Mouse (Mus musculus): ENCODE results near the gene Mterf2. TPM values are rescaled to one million over a fixed set of nuclear protein-coding genes. Genes with fewer than 3 reads are reported as not detected.

The Mterf2 gene
- polyA plus RNA-seq, 1 experiment from 2014 or later: 31.8 TPM

DNA sequence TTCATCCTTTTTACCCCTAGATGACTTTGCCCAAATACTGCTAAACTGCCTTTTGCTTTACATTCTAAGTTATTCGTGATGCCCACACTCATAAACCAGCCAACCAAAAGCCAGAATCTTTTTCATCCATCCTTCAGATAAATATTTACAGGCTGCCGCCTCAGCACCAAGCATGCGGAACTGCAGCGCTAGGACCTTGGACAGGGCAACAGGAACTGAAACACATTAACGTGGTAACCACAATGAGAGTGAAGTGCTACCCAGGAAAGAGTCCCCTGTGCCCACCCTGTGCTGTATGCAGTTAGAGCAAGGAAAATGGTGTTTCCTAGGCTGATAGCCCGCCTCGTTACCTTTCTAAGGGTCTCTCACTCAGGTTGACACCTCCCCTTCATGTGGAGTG is 626 bp upstream of the Mterf2 start:
- Histone ChIP-seq H3K4me1 (replicated peaks) (peaks cover 21% of the 10 kb centered on the region), H3K27me3 (no peaks in the 10 kb centered on the region), H3K9ac (replicated peaks) (0 out of 2 replicates have a peak overlapping the region, but pooled peaks have one; percentile 37), H3K4me3 (replicated peaks) (peak overlapping the region; percentile 59), H3K9me3 (no peaks in the 10 kb centered on the region), H3K4me2 (replicated peaks) (peak overlapping the region; percentile 67), H3K36me3 (peaks cover 26% of the 10 kb centered on the region), H3K27ac (peak overlapping the region; percentile 40; the same call in 1 of the 2 replicates)
- WGBS: 29% methylated on average over 7 of the region's 7 CpGs
- 0 out of 2 replicates have a peak, but pooled peaks have one; percentile 6 for ATAC-seq

DNA sequence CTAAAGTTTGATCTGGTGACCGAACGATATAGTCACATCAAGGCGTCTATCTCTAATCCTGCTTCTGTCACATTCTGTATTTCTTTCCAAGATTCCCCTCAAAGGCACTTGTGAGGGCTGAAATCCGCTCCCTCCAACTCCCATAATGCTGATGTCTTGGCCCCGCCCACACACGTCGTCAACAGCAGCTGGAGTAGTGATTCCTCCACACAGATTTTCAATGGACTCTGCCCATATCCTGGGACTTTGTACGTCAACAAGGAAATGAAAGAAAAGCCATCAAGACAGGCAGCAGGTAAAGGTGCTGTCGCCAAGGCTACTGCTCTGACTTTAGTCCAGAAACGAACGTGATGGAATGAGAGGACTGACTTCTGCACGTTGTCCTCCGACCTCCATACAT is 2.6 kb downstream of the Mterf2 start:
- Histone ChIP-seq H3K4me1 (replicated peaks) (peaks cover 21% of the 10 kb centered on the region), H3K36me3 (peaks cover 38% of the 10 kb centered on the region), H3K4me3 (replicated peaks) (no peak overlapping the region), H3K9me3 (no peaks in the 10 kb centered on the region), H3K27me3 (no peaks in the 10 kb centered on the region), H3K9ac (replicated peaks) (no peak overlapping the region), H3K27ac (no peak overlapping the region), H3K4me2 (replicated peaks) (no peak overlapping the region)
- no peak for ATAC-seq
- 86% methylated on average over 13 of the region's 13 CpGs for WGBS

DNA sequence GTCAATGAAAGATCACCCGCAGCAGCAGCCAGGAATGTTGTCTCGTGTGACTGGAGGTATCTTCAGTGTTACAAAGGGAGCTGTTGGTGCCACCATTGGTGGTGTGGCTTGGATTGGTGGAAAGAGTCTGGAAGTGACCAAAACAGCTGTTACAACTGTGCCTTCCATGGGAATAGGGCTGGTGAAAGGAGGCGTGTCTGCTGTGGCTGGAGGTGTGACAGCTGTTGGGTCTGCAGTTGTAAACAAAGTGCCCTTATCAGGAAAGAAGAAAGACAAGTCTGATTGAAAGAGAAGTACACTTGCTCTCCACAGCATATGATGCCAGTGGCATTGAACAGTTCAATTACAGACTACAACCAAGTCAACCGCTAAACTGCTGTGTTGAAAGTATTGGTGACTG is 13.4 kb downstream of the Mterf2 start:
- H3K4me1 ChIP-seq (replicated peaks): no peaks in the 10 kb centered on the region
- H3K27ac ChIP-seq: no peak overlapping the region
- no peaks in the 10 kb centered on the region for H3K9me3 ChIP-seq
- ATAC-seq: no peak
- H3K4me3 ChIP-seq (replicated peaks): no peak overlapping the region
- no peak overlapping the region for H3K4me2 ChIP-seq (replicated peaks)
- H3K36me3 ChIP-seq: peaks cover 23% of the 10 kb centered on the region
- no peak overlapping the region for H3K9ac ChIP-seq (replicated peaks)
- no peaks in the 10 kb centered on the region for H3K27me3 ChIP-seq
- WGBS: 95% methylated on average over 4 of the region's 4 CpGs

- Histone ChIP-seq H3K36me3 (no peaks in the 10 kb centered on the region), H3K4me2 (replicated peaks) (peak overlapping the region; percentile 97), H3K27me3 (no peaks in the 10 kb centered on the region), H3K4me3 (replicated peaks) (peak overlapping the region; percentile 96), H3K27ac (peak overlapping the region; percentile 86), H3K4me1 (replicated peaks) (peaks cover 24% of the 10 kb centered on the region), H3K9me3 (no peaks in the 10 kb centered on the region), H3K9ac (replicated peaks) (peak overlapping the region; percentile 90)
- WGBS: under 1% methylated on average over 34 of the region's 34 CpGs
- peak; percentile 2; the same call in 1 of the 2 replicates for ATAC-seq
These were observed 24.5 kb downstream of the Mterf2 start for GRCm38 (mm10) chr10:85103085-85103885.

GRCm38 (mm10) chr10:85102247-85103084 is 25.4 kb downstream of the Mterf2 start, which contains the start of the genes Fhl4 and Tmem263:
TSS of gene Fhl4 (minus strand) at chr10:85102495.
TSS of gene Tmem263 (plus strand) at chr10:85102627.
- Histone ChIP-seq H3K27ac (peak within 1 kb of the TSS; percentile 89), H3K27me3 (no peaks in the 10 kb centered on the region), H3K4me2 (replicated peaks) (peak within 1 kb of the TSS; percentile 97), H3K36me3 (no peaks in the 10 kb centered on the region), H3K9ac (replicated peaks) (peak within 1 kb of the TSS; percentile 90), H3K4me3 (replicated peaks) (peak within 1 kb of the TSS; percentile 96), H3K4me1 (replicated peaks) (peaks cover 24% of the 10 kb centered on the region), H3K9me3 (no peaks in the 10 kb centered on the region)
- ATAC-seq: peak; percentile 94
- WGBS: under 1% methylated on average over 69 of the region's 96 CpGs

DNA sequence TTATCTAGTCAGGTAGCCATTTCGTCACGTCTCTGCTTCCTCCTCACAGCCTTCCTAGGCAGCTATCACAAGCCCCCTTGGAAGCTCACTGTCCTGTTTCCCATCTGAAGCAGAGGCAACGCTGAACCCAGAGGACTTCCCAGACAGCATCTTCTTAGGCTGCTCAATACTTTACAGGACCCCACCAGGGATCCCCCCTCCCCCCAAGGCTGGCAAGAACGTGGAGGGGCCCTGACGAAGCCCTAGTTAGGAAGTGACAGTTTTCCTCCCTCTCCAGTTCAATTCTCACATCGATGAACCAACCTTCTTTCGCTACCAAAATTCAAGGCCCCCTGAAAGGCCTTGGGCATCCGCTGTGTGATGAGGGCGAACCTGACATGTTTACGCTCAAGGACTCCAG is 26.0 kb downstream of the Mterf2 start:
- Histone ChIP-seq H3K27ac (peak overlapping the region; percentile 89), H3K4me1 (replicated peaks) (peaks cover 24% of the 10 kb centered on the region), H3K9me3 (no peaks in the 10 kb centered on the region), H3K36me3 (no peaks in the 10 kb centered on the region), H3K9ac (replicated peaks) (peak overlapping the region; percentile 89), H3K4me2 (replicated peaks) (peak overlapping the region; percentile 97), H3K4me3 (replicated peaks) (peak overlapping the region; percentile 96), H3K27me3 (no peaks in the 10 kb centered on the region)
- peak; percentile 52 for ATAC-seq
- 2% methylated on average over 10 of the region's 10 CpGs for WGBS

DNA sequence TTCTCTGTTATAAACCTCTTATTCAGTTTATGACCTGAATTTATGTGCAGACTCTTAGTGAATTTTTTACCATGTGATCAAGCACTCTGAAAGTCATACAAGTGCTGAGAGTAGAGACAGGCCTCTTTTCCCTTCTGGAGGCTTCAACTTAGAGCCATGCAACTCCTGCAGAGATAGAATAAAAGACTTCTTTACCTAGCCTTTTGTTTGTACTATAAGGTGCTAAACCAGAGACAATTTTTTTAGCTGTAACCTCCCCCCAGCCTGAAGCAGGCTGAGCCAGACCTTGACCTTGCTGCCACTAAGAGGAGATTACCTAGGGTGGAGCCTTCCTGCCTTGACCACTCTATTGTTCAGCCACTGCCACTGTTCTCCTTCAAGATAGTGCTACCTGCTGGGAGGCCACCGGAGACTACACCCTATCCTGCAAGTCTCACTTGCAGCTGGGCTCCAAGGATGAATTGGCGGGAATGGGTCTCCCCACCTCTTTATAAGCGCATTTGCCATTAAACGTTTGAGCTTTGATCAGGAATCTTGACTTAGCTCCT is 56.1 kb downstream of the Mterf2 start:
- no peak overlapping the region for H3K9ac ChIP-seq (replicated peaks)
- H3K36me3 ChIP-seq: no peaks in the 10 kb centered on the region
- no peak overlapping the region for H3K27ac ChIP-seq
- no peak for ATAC-seq
- H3K9me3 ChIP-seq: no peaks in the 10 kb centered on the region
- WGBS: 55% methylated on average over 4 of the region's 4 CpGs
- no peak overlapping the region for H3K4me2 ChIP-seq (replicated peaks)
- H3K27me3 ChIP-seq: no peaks in the 10 kb centered on the region
- no peak overlapping the region for H3K4me3 ChIP-seq (replicated peaks)
- no peaks in the 10 kb centered on the region for H3K4me1 ChIP-seq (replicated peaks)

Other genes with a start within 250 kb of the Mterf2 start
- gene Ric8b, start 210.4 kb downstream of the Mterf2 start, polyA plus RNA-seq (2015; fragmentation: Nextera tagmentation; extraction: Ambion mirVana): 44.9 and 49.9 TPM in 2 replicates
- gene Fhl4, start 25.5 kb downstream of the Mterf2 start, polyA plus RNA-seq (2015; fragmentation: Nextera tagmentation; extraction: Ambion mirVana): 1.8 and 2.7 TPM in 2 replicates
- 55.9 and 59.9 TPM in 2 replicates for gene Tmem263, start 25.4 kb downstream of the Mterf2 start, polyA plus RNA-seq (2015; fragmentation: Nextera tagmentation; extraction: Ambion mirVana)
- gene Cry1, start 57.0 kb upstream of the Mterf2 start, polyA plus RNA-seq (2015; fragmentation: Nextera tagmentation; extraction: Ambion mirVana): 31.3 and 31.7 TPM in 2 replicates

Measured in midbrain, embryonic 13.5 days (tissue).